ENCODE assay signal across 8 mouse cellular contexts in genomic region chr7:16452587-16453073, GRCm38 (mm10). TPM values are rescaled to one million over a fixed set of nuclear protein-coding genes. Genes with fewer than 3 reads are reported as not detected.
DNase-seq lines count a peak whose midpoint lies in the region; ATAC-seq and TF ChIP-seq lines count a peak whose summit lies in the region.

Gene Tmem160, plus strand, starts transcription at chr7:16452779.

- 2% methylated on average over 24 of the region's 30 CpGs for WGBS in embryonic facial prominence, embryonic 14.5 days
- WGBS in heart, adult 2 months, result 2% methylated on average over 29 of the region's 30 CpGs
- under 1% methylated on average over 30 of the region's 30 CpGs for WGBS in limb, embryonic 13.5 days
- WGBS in midbrain, embryonic 16.5 days, result under 1% methylated on average over 29 of the region's 30 CpGs

- no peaks in the 10 kb centered on the region for H3K9me3 ChIP-seq in embryonic facial prominence, embryonic 14.5 days (ENCODE audit: control insufficient read depth, low read length)
- H3K9me3 ChIP-seq in limb, embryonic 13.5 days, result no peaks in the 10 kb centered on the region
- H3K9me3 ChIP-seq in midbrain, embryonic 16.5 days (replicated peaks; ENCODE audit: control insufficient read depth, low read length, poor library complexity, severe bottlenecking), result no peaks in the 10 kb centered on the region

- H3K4me2 ChIP-seq in embryonic facial prominence, embryonic 14.5 days (ENCODE audit: low read depth, low read length), result peak within 1 kb of the TSS; percentile 77
- H3K4me2 ChIP-seq in limb, embryonic 13.5 days (replicated peaks), result peak within 1 kb of the TSS; percentile 90
- peak within 1 kb of the TSS; percentile 92 for H3K4me2 ChIP-seq in midbrain, embryonic 16.5 days (ENCODE audit: low read length)

- intact Hi-C loops in heart, adult 2 months (cut with DNase I), result loop anchor here (2.0 to 10.0 kb wide), 2 partner anchors 54 to 138 kb away; no protein-coding TSS in a partner anchor

- H3K4me3 ChIP-seq in embryonic facial prominence, embryonic 14.5 days (ENCODE audit: low read depth, low read length), result peak within 1 kb of the TSS; percentile 75
- peak within 1 kb of the TSS; percentile 70 for H3K4me3 ChIP-seq in heart, adult 2 months
- peak within 1 kb of the TSS; percentile 78 for H3K4me3 ChIP-seq in limb, embryonic 13.5 days
- peak within 1 kb of the TSS; percentile 87 for H3K4me3 ChIP-seq in midbrain, embryonic 16.5 days (ENCODE audit: low read depth, low read length)

- TF ChIP-seq CTCF in heart, adult 2 months (IDR thresholded peaks at IDR 0.05), result no peak

- no peaks in the 10 kb centered on the region; the same call in 1 of the 2 replicates for H3K4me1 ChIP-seq in embryonic facial prominence, embryonic 14.5 days (ENCODE audit: control insufficient read depth, insufficient read depth, low read length)
- peaks cover 2% of the 10 kb centered on the region for H3K4me1 ChIP-seq in heart, adult 2 months (ENCODE audit: control insufficient read depth, insufficient read depth, low read length)
- H3K4me1 ChIP-seq in limb, embryonic 13.5 days, result peaks cover 8% of the 10 kb centered on the region
- H3K4me1 ChIP-seq in midbrain, embryonic 16.5 days (ENCODE audit: control insufficient read depth, insufficient read depth, low read length), result peaks cover 8% of the 10 kb centered on the region

- H3K36me3 ChIP-seq in embryonic facial prominence, embryonic 14.5 days (ENCODE audit: control insufficient read depth, insufficient read depth, low read length), result peaks cover 8% of the 10 kb centered on the region; the same call in 1 of the 2 replicates
- no peaks in the 10 kb centered on the region for H3K36me3 ChIP-seq in heart, adult 2 months (ENCODE audit: control insufficient read depth, insufficient read depth, low read length)
- H3K36me3 ChIP-seq in limb, embryonic 13.5 days, result peaks cover 15% of the 10 kb centered on the region; the same call in 1 of the 2 replicates
- H3K36me3 ChIP-seq in midbrain, embryonic 16.5 days (ENCODE audit: control insufficient read depth, insufficient read depth, low read length), result peaks cover 3% of the 10 kb centered on the region; the same call in 1 of the 2 replicates

- no peak for TF ChIP-seq POLR2A in heart, adult 2 months (IDR thresholded peaks at IDR 0.05; ENCODE audit: insufficient read depth, low read depth, low read length)

- H3K27ac ChIP-seq in embryonic facial prominence, embryonic 14.5 days (replicated peaks; ENCODE audit: low read depth, low read length), result peak within 1 kb of the TSS; percentile 64; the same call in 1 of the 2 replicates
- peak within 1 kb of the TSS; percentile 74 for H3K27ac ChIP-seq in heart, adult 2 months
- H3K27ac ChIP-seq in limb, embryonic 13.5 days, result peak within 1 kb of the TSS; percentile 65; the same call in 1 of the 2 replicates
- H3K27ac ChIP-seq in midbrain, embryonic 16.5 days (ENCODE audit: low read length), result peak within 1 kb of the TSS; percentile 76

- H3K79me2 ChIP-seq in heart, adult 2 months (replicated peaks; ENCODE audit: control insufficient read depth, insufficient read depth, low read length), result no peaks in the 10 kb centered on the region

- ATAC-seq in embryonic facial prominence, embryonic 14.5 days (ENCODE audit: low read depth), result peak; percentile 100
- ATAC-seq in limb, embryonic 13.5 days (ENCODE audit: low FRiP score, low read depth), result peak; percentile 99
- ATAC-seq in midbrain, embryonic 16.5 days, result peak; percentile 99

- no peaks in the 10 kb centered on the region for H3K27me3 ChIP-seq in embryonic facial prominence, embryonic 14.5 days (replicated peaks; ENCODE audit: control insufficient read depth, insufficient read depth, low read length)
- H3K27me3 ChIP-seq in heart, adult 2 months (ENCODE audit: control insufficient read depth, insufficient read depth, low read length), result no peaks in the 10 kb centered on the region
- H3K27me3 ChIP-seq in limb, embryonic 13.5 days, result no peaks in the 10 kb centered on the region
- no peaks in the 10 kb centered on the region for H3K27me3 ChIP-seq in midbrain, embryonic 16.5 days (ENCODE audit: control insufficient read depth, insufficient read depth, low read depth, low read length)

- peak within 1 kb of the TSS; percentile 70 for H3K9ac ChIP-seq in embryonic facial prominence, embryonic 14.5 days (ENCODE audit: low read depth, low read length)
- peak within 1 kb of the TSS; percentile 79 for H3K9ac ChIP-seq in heart, adult 2 months (ENCODE audit: low read depth, low read length)
- H3K9ac ChIP-seq in limb, embryonic 13.5 days, result peak within 1 kb of the TSS; percentile 79
- peak within 1 kb of the TSS; percentile 79 for H3K9ac ChIP-seq in midbrain, embryonic 16.5 days (ENCODE audit: low read depth, low read length)

- no peak for TF ChIP-seq EP300 in heart, adult 2 months (IDR thresholded peaks at IDR 0.05; ENCODE audit: insufficient read depth, low read depth, low read length)

- DNase-seq in 416B (ENCODE audit: low read depth), result peak; percentile 99
- peak; percentile 67 for DNase-seq in adrenal gland, postnatal 4 days (ENCODE audit: low spot score in 2 of 2)
- DNase-seq in embryonic facial prominence, embryonic 14.5 days (ENCODE audit: low spot score), result peak; percentile 98
- DNase-seq in heart, adult 2 months, result peak; percentile 89 to 94
- peak; percentile 92 to 96 for DNase-seq in kidney, adult 8-10 months
- peak; percentile 91 to 93 for DNase-seq in spleen, postnatal 36 days (ENCODE audit: low spot score in 2 of 2)

RNA-seq across cellular contexts. Expression of gene Tmem160, which starts in this region (rescaled TPM):
- total RNA-seq in adrenal gland, postnatal 4 days (2021), result 10 to 100 TPM; 39.1 to 39.9 TPM
- 49.5 and 54.5 TPM in 2 replicates for polyA plus RNA-seq in embryonic facial prominence, embryonic 14.5 days (2014; fragmentation: Nextera tagmentation; extraction: Ambion mirVana)
- 10 to 100 TPM; 82.9 to 88.2 TPM for total RNA-seq in heart, adult 2 months (2021)
- polyA plus RNA-seq in heart, adult 2 months (2012; rRNA removed), result 109 and 140 TPM in 2 replicates
- 44.2 and 44.9 TPM in 2 replicates for polyA plus RNA-seq in limb, embryonic 13.5 days (2015; fragmentation: Nextera tagmentation; extraction: Ambion mirVana)
- polyA plus RNA-seq in midbrain, embryonic 16.5 days (2015; fragmentation: Nextera tagmentation; extraction: Ambion mirVana), result 66.9 and 75.6 TPM in 2 replicates

Comparison
In these comparisons a context has a peak if more than half of its experiments do, and no peak if none do; other contexts are left out.
1. Peak in every context shown above with its lines: DNase-seq, ATAC-seq, H3K4me3 ChIP-seq and H3K27ac ChIP-seq.